Mouse (Mus musculus) erythroblast, embryonic 14.5 days (primary cell): Measurements from ENCODE around the gene Ston1. TPM values are rescaled to one million over a fixed set of nuclear protein-coding genes. Genes with fewer than 3 reads are reported as not detected.

Experiments
- H3K27me3 ChIP-seq: 2 replicates; pipeline ENCODE4 v1.6.1; 2012; ENCODE audit warnings: inconsistent platforms; ENCODE audit not compliant: control insufficient read depth
- H3K36me3 ChIP-seq: 2 replicates; pipeline ENCODE4 v1.6.1; 2012; ENCODE audit warnings: mild to moderate bottlenecking, inconsistent platforms; ENCODE audit not compliant: control insufficient read depth
- H3K4me1 ChIP-seq: 2 replicates; pipeline ENCODE4 v1.6.1; 2012; ENCODE audit warnings: inconsistent platforms; ENCODE audit not compliant: control insufficient read depth
- H3K4me3 ChIP-seq: replicated peaks from 2 replicates; pipeline ENCODE3; 2012; ENCODE audit warnings: moderate library complexity, mild to moderate bottlenecking, inconsistent platforms
- H3K9me3 ChIP-seq: 2 replicates; pipeline ENCODE4 v1.6.1; 2012; ENCODE audit warnings: low read length, inconsistent platforms, mixed read lengths; ENCODE audit not compliant: control insufficient read depth
- GATA1 ChIP-seq: IDR thresholded peaks from 2 replicates; pipeline ENCODE4 v1.6.1; 2012; ENCODE audit warnings: low read length, inconsistent platforms, mixed read lengths
- TAL1 ChIP-seq: IDR thresholded peaks from 3 replicates; pipeline ENCODE4 v1.6.1; 2012; ENCODE audit warnings: low read length, inconsistent platforms, mixed read lengths
- polyA plus RNA-seq: library from polyadenylated mRNA; stranded (reverse); fragments of >175 nt; gene quantifications from 2 replicates; pipeline ENCODE4 v1.2.3, GENCODE M21; 2012

Gene Ston1
- polyA plus RNA-seq, 1 experiment = not detected

DNA sequence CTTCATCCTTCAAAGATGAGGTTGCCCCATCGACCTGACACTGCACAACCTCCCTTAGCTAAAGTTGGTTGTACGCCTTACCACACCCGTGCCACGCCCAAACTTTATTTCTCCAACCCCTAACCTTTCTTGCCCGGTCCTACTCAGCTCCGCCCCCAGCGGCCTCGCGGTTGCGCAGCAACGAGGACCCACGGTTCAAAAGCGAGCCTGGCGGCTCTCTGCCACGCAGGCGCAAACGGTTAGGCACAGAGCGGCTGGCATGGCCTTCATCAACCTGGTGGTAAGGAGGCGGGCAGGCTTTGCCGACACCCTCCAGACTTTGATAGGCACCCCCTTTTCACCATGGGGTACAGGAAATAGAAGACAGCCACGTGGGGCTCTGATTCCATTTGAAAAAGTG lies 71.0 kb downstream of the Ston1 start, which contains the start of gene Gtf2a1l:
Gene Gtf2a1l, plus strand, starts transcription at position 209 of the 400 bp plus-strand sequence.
- H3K36me3 ChIP-seq = no peaks in the 10 kb centered on the region
- no peaks in the 10 kb centered on the region; the same call in 1 of the 2 replicates for H3K27me3 ChIP-seq
- H3K4me1 ChIP-seq = peaks cover 3% of the 10 kb centered on the region; the same call in 1 of the 2 replicates
- no peaks in the 10 kb centered on the region for H3K9me3 ChIP-seq
- TF ChIP-seq TAL1 (no peak), GATA1 (no peak)
- no peak within 1 kb of the TSS for H3K4me3 ChIP-seq

DNA sequence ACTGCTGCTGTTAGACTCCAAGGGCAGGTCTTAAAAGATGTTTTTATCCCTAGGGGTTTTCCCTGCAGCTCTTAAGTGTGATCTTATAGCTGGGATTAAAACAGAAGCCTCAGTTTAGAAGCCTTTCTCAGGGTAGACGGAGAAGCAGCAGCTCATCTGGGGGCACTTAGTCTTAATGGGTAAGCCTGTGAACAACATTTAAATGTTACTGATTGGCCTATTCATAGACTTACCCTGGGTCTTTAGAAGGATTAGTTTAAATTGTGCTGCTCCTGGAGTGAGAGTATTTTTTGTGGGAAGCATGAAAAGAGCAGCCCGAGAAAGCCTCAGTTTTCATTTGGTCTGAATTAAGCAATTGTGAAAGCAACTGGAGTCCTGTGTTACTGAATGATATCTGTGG lies 72.4 kb downstream of the Ston1 start:
- H3K27me3 ChIP-seq = no peaks in the 10 kb centered on the region; the same call in 1 of the 2 replicates
- TF ChIP-seq GATA1 = no peak
- TF ChIP-seq TAL1 = no peak
- H3K9me3 ChIP-seq = no peaks in the 10 kb centered on the region
- no peaks in the 10 kb centered on the region for H3K36me3 ChIP-seq
- H3K4me3 ChIP-seq = no peak overlapping the region
- H3K4me1 ChIP-seq = peaks cover 3% of the 10 kb centered on the region; the same call in 1 of the 2 replicates

DNA sequence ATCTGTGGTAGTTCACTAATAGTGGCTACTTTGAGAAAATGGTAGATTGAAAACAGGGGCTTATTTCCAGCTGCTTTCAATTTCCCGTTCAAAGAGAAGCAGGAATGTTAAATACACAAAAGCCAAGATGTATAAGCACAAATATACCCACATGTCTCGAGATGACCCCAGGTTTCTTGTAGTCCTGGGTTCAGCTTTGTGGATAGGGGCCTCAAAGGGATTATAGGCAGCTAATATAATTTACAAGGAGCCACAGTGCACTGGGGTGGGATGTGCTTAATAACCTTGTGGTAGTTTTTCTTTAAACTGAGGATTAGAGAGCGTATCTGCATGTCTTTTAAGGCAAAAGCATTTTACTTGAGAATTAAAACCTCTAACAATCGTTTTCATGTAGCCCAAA lies 73.3 kb downstream of the Ston1 start:
- no peaks in the 10 kb centered on the region for H3K9me3 ChIP-seq
- no peaks in the 10 kb centered on the region for H3K36me3 ChIP-seq
- H3K4me3 ChIP-seq = no peak overlapping the region
- H3K4me1 ChIP-seq = peaks cover 3% of the 10 kb centered on the region; the same call in 1 of the 2 replicates
- H3K27me3 ChIP-seq = no peaks in the 10 kb centered on the region; the same call in 1 of the 2 replicates
- no peak for TF ChIP-seq TAL1
- no peak for TF ChIP-seq GATA1

- no peaks in the 10 kb centered on the region for H3K4me1 ChIP-seq
- TF ChIP-seq GATA1 = no peak
- H3K9me3 ChIP-seq = no peaks in the 10 kb centered on the region
- no peaks in the 10 kb centered on the region for H3K36me3 ChIP-seq
- H3K27me3 ChIP-seq = no peaks in the 10 kb centered on the region
- no peak overlapping the region for H3K4me3 ChIP-seq
Observed at GRCm38 (mm10) chr17:88675310-88676309, 78.1 kb downstream of the Ston1 start.

- H3K4me3 ChIP-seq = no peak overlapping the region
- no peaks in the 10 kb centered on the region for H3K9me3 ChIP-seq
- no peak for TF ChIP-seq TAL1
- no peak for TF ChIP-seq GATA1
- H3K4me1 ChIP-seq = no peaks in the 10 kb centered on the region
- H3K36me3 ChIP-seq = no peaks in the 10 kb centered on the region
- H3K27me3 ChIP-seq = no peaks in the 10 kb centered on the region
Observed at GRCm38 (mm10) chr17:88688226-88688625, 90.7 kb downstream of the Ston1 start.

DNA sequence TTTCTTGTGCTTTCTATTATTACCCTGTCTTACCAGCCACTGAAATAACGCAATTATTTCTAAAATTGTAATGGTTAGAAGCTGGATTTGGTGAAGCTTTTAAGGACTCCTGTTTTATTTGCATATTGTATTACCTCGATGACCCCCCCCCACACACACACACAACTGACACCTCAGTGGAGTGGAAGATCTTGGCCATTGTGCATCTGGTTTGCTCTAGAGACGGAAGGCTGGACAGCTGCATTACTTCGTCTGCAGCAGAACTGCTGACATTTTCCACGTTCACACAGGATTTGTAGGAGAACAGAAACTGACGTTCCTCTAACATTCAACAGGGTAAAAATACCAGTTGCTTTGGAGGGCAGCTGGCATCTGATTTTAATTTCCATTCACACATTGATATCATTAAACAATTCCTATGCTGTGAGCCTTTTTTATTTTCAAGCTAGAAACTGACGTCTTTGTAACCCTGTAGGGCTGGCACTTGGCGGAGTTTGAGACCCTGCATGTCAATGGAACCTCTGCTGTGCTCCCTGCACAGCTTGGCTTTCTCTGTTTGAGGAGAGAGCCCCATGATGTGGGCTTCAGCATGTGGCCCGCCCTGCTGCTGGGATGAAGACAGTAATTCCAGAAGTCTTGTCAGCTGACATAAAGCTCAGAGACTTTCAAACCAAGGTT lies 99.3 kb downstream of the Ston1 start:
- TF ChIP-seq TAL1 (no peak), GATA1 (no peak)
- Histone ChIP-seq H3K9me3 (peaks cover 8% of the 10 kb centered on the region), H3K4me3 (no peak overlapping the region), H3K4me1 (no peaks in the 10 kb centered on the region), H3K36me3 (no peaks in the 10 kb centered on the region), H3K27me3 (no peaks in the 10 kb centered on the region)

GRCm38 (mm10) chr17:88700901-88701300 lies 103.4 kb downstream of the Ston1 start:
- no peak overlapping the region for H3K4me3 ChIP-seq
- no peak for TF ChIP-seq TAL1
- no peak for TF ChIP-seq GATA1

GRCm38 (mm10) chr17:88702345-88702744 lies 104.9 kb downstream of the Ston1 start:
- Histone ChIP-seq H3K27me3 (no peaks in the 10 kb centered on the region), H3K9me3 (peaks cover 8% of the 10 kb centered on the region), H3K4me3 (no peak overlapping the region), H3K4me1 (no peaks in the 10 kb centered on the region), H3K36me3 (no peaks in the 10 kb centered on the region)
- TF ChIP-seq TAL1 (no peak), GATA1 (no peak)

More at GRCm38 (mm10) chr17:88700901-88701300, 103.4 kb downstream of the Ston1 start:
- peaks cover 8% of the 10 kb centered on the region for H3K9me3 ChIP-seq
- no peaks in the 10 kb centered on the region for H3K4me1 ChIP-seq
- H3K27me3 ChIP-seq = no peaks in the 10 kb centered on the region
- no peaks in the 10 kb centered on the region for H3K36me3 ChIP-seq

GRCm38 (mm10) chr17:88703112-88703511 lies 105.6 kb downstream of the Ston1 start:
- H3K27me3 ChIP-seq = no peaks in the 10 kb centered on the region
- H3K9me3 ChIP-seq = peaks cover 8% of the 10 kb centered on the region
- TF ChIP-seq GATA1 (no peak), TAL1 (no peak)
- H3K4me1 ChIP-seq = no peaks in the 10 kb centered on the region
- no peaks in the 10 kb centered on the region for H3K36me3 ChIP-seq
- no peak overlapping the region for H3K4me3 ChIP-seq
